ENCODE assay signal across 14 mouse cellular contexts in genomic region chr9:52768056-52768455, GRCm38 (mm10).
DNase-seq lines count a peak whose midpoint lies in the region; ATAC-seq and TF ChIP-seq lines count a peak whose summit lies in the region.
"Had no signal": no experiment of that assay in that cellular context is flagged by ENCODE, and none has a peak within 500 bp of the region (broad histone marks: within the 10 kb centered on the region; RNA-seq: fewer than 3 reads in every experiment).

No protein-coding gene starts in this region.

- no peak overlapping the region for H3K27ac ChIP-seq in embryonic facial prominence, embryonic 14.5 days (replicated peaks; ENCODE audit: low read depth, low read length)
- no peak overlapping the region for H3K27ac ChIP-seq in embryonic facial prominence, embryonic 10.5 days (replicated peaks)
- H3K27ac ChIP-seq in limb, embryonic 13.5 days = no peak overlapping the region
- H3K27ac ChIP-seq in limb, embryonic 10.5 days = no peak overlapping the region
- H3K27ac ChIP-seq in limb, embryonic 14.5 days (replicated peaks; ENCODE audit: low read depth, low read length) = no peak overlapping the region
- H3K27ac ChIP-seq in midbrain, embryonic 11.5 days (ENCODE audit: low read depth, low read length) = no peak overlapping the region
- H3K27ac ChIP-seq: heart, embryonic 10.5 days; hindbrain, embryonic 14.5 days had no signal

- peak; percentile 30; the same call in 1 of the 2 replicates for ATAC-seq in embryonic facial prominence, embryonic 14.5 days (ENCODE audit: low read depth)
- ATAC-seq in limb, embryonic 13.5 days (ENCODE audit: low FRiP score, low read depth) = peak; percentile 36; the same call in 1 of the 2 replicates
- peak; percentile 72 for ATAC-seq in limb, embryonic 14.5 days (ENCODE audit: low FRiP score, low read depth)
- ATAC-seq in midbrain, embryonic 11.5 days (ENCODE audit: low FRiP score) = no peak

- H3K27me3 ChIP-seq in embryonic facial prominence, embryonic 14.5 days (replicated peaks; ENCODE audit: control insufficient read depth, insufficient read depth, low read length) = no peaks in the 10 kb centered on the region
- H3K27me3 ChIP-seq in embryonic facial prominence, embryonic 10.5 days (replicated peaks; ENCODE audit: low read depth, poor library complexity, severe bottlenecking) = no peaks in the 10 kb centered on the region
- no peaks in the 10 kb centered on the region for H3K27me3 ChIP-seq in limb, embryonic 13.5 days
- H3K27me3 ChIP-seq in limb, embryonic 10.5 days (ENCODE audit: low read depth, poor library complexity, severe bottlenecking) = no peaks in the 10 kb centered on the region
- no peaks in the 10 kb centered on the region for H3K27me3 ChIP-seq in limb, embryonic 14.5 days (ENCODE audit: control insufficient read depth, insufficient read depth, low read length)
- no peaks in the 10 kb centered on the region for H3K27me3 ChIP-seq in midbrain, embryonic 11.5 days (ENCODE audit: control insufficient read depth, insufficient read depth, low read length)

- TF ChIP-seq POLR2A in limb, embryonic 14.5 days (IDR thresholded peaks at IDR 0.05; ENCODE audit: borderline replicate concordance, extremely low read depth, insufficient read depth, insufficient read length) = no peak

- H3K9me3 ChIP-seq in embryonic facial prominence, embryonic 14.5 days (ENCODE audit: control insufficient read depth, low read length) = no peaks in the 10 kb centered on the region
- H3K9me3 ChIP-seq in embryonic facial prominence, embryonic 10.5 days = no peaks in the 10 kb centered on the region
- no peaks in the 10 kb centered on the region for H3K9me3 ChIP-seq in limb, embryonic 13.5 days
- no peaks in the 10 kb centered on the region for H3K9me3 ChIP-seq in limb, embryonic 10.5 days (replicated peaks)
- H3K9me3 ChIP-seq in limb, embryonic 14.5 days (ENCODE audit: control insufficient read depth, low read length) = no peaks in the 10 kb centered on the region
- H3K9me3 ChIP-seq in midbrain, embryonic 11.5 days (ENCODE audit: control insufficient read depth, low read length) = no peaks in the 10 kb centered on the region
- H3K9me3 ChIP-seq: heart, embryonic 10.5 days had no signal

- DNase-seq in embryonic facial prominence, embryonic 14.5 days (ENCODE audit: low spot score) = peak; percentile 41
- DNase-seq in embryonic facial prominence, embryonic 10.5 days (ENCODE audit: low spot score) = no peak
- no peak for DNase-seq in limb, embryonic 10.5 days (ENCODE audit: low spot score)
- peak; percentile 53 to 54 for DNase-seq in cerebellum, postnatal 10 days
- DNase-seq in limb, embryonic 14.5 days (ENCODE audit: low spot score) = peak; percentile 13
- no peak for DNase-seq in midbrain, embryonic 11.5 days (ENCODE audit: low spot score, missing footprints)
- DNase-seq in spleen, postnatal 14 days (ENCODE audit: low spot score in 2 of 2) = no peak
- DNase-seq: adrenal gland, postnatal 10 days; kidney, adult 18-20 months; left cerebral cortex, postnatal 4 days; spleen, adult 18-20 months had no signal

- no peaks in the 10 kb centered on the region for H3K4me1 ChIP-seq in embryonic facial prominence, embryonic 14.5 days (ENCODE audit: control insufficient read depth, insufficient read depth, low read length)
- no peaks in the 10 kb centered on the region for H3K4me1 ChIP-seq in embryonic facial prominence, embryonic 10.5 days
- H3K4me1 ChIP-seq in limb, embryonic 13.5 days = no peaks in the 10 kb centered on the region
- no peaks in the 10 kb centered on the region for H3K4me1 ChIP-seq in limb, embryonic 10.5 days
- H3K4me1 ChIP-seq in limb, embryonic 14.5 days (ENCODE audit: control insufficient read depth, insufficient read depth, low read length) = no peaks in the 10 kb centered on the region
- H3K4me1 ChIP-seq in midbrain, embryonic 11.5 days (ENCODE audit: control insufficient read depth, insufficient read depth, low read length) = no peaks in the 10 kb centered on the region
- H3K4me1 ChIP-seq: heart, embryonic 10.5 days had no signal

- no peak overlapping the region for H3K9ac ChIP-seq in embryonic facial prominence, embryonic 14.5 days (ENCODE audit: low read depth, low read length)
- no peak overlapping the region for H3K9ac ChIP-seq in limb, embryonic 13.5 days
- no peak overlapping the region for H3K9ac ChIP-seq in limb, embryonic 14.5 days (ENCODE audit: low read depth, low read length, severe bottlenecking)
- no peak overlapping the region for H3K9ac ChIP-seq in midbrain, embryonic 11.5 days (ENCODE audit: low read length)
- H3K9ac ChIP-seq: hindbrain, embryonic 14.5 days had no signal

- H3K36me3 ChIP-seq in embryonic facial prominence, embryonic 14.5 days (ENCODE audit: control insufficient read depth, insufficient read depth, low read length) = no peaks in the 10 kb centered on the region
- H3K36me3 ChIP-seq in embryonic facial prominence, embryonic 10.5 days (replicated peaks) = no peaks in the 10 kb centered on the region
- H3K36me3 ChIP-seq in limb, embryonic 13.5 days = no peaks in the 10 kb centered on the region
- H3K36me3 ChIP-seq in limb, embryonic 10.5 days = no peaks in the 10 kb centered on the region
- H3K36me3 ChIP-seq in limb, embryonic 14.5 days (ENCODE audit: control insufficient read depth, insufficient read depth, low read length) = no peaks in the 10 kb centered on the region
- H3K36me3 ChIP-seq in midbrain, embryonic 11.5 days (ENCODE audit: control insufficient read depth, insufficient read depth, low read length) = no peaks in the 10 kb centered on the region
- H3K36me3 ChIP-seq: heart, embryonic 10.5 days had no signal

- H3K4me2 ChIP-seq in embryonic facial prominence, embryonic 14.5 days (ENCODE audit: low read depth, low read length) = no peak overlapping the region
- no peak overlapping the region for H3K4me2 ChIP-seq in limb, embryonic 13.5 days (replicated peaks)
- H3K4me2 ChIP-seq in limb, embryonic 14.5 days (replicated peaks; ENCODE audit: low read depth, low read length, severe bottlenecking) = no peak overlapping the region
- H3K4me2 ChIP-seq in midbrain, embryonic 11.5 days = no peak overlapping the region
- H3K4me2 ChIP-seq: hindbrain, embryonic 14.5 days had no signal

- no peak overlapping the region for H3K4me3 ChIP-seq in embryonic facial prominence, embryonic 14.5 days (ENCODE audit: low read depth, low read length)
- no peak overlapping the region for H3K4me3 ChIP-seq in embryonic facial prominence, embryonic 10.5 days
- H3K4me3 ChIP-seq in limb, embryonic 13.5 days = no peak overlapping the region
- no peak overlapping the region for H3K4me3 ChIP-seq in limb, embryonic 10.5 days
- H3K4me3 ChIP-seq in limb, embryonic 14.5 days (replicated peaks; ENCODE audit: low read length) = no peak overlapping the region
- no peak overlapping the region for H3K4me3 ChIP-seq in midbrain, embryonic 11.5 days (ENCODE audit: low read depth, low read length)
- H3K4me3 ChIP-seq: heart, embryonic 10.5 days had no signal

- WGBS in embryonic facial prominence, embryonic 14.5 days = 61% methylated on average over 5 of the region's 5 CpGs
- WGBS in embryonic facial prominence, embryonic 10.5 days = 87% methylated on average over 5 of the region's 5 CpGs
- WGBS in limb, embryonic 13.5 days = 75% methylated on average over 5 of the region's 5 CpGs
- WGBS in limb, embryonic 10.5 days = 89% methylated on average over 5 of the region's 5 CpGs
- 76% methylated on average over 5 of the region's 5 CpGs for WGBS in limb, embryonic 14.5 days
- WGBS in midbrain, embryonic 11.5 days = 85% methylated on average over 5 of the region's 5 CpGs

Comparison
In these comparisons a context has a peak if more than half of its experiments do, and no peak if none do; other contexts are left out.
1. DNase-seq: peak in embryonic facial prominence, embryonic 14.5 days (single experiment), cerebellum, postnatal 10 days (2 of 2) and limb, embryonic 14.5 days (single experiment); none in embryonic facial prominence, embryonic 10.5 days (single experiment), limb, embryonic 10.5 days (single experiment), midbrain, embryonic 11.5 days (single experiment) and spleen, postnatal 14 days (0 of 2).